Mouse (Mus musculus) neural tube, embryonic 14.5 days (tissue): ENCODE measurements at regions not wholly inside any gene's neighbourhood (a gene's known extent, or its start where the extent isn't known, plus 50 kb on each side); places are given as distances from the start of the nearest gene placed in this dataset.

Experiments used
- ATAC-seq: fragments of 200-750 bp; cut with Nextera tagmentation; 2 replicates; pipeline ENCODE4 v1.8.0; 2017; ENCODE audit warnings: low read depth, mild to moderate bottlenecking, moderate TSS enrichment, moderate library complexity
- H3K27ac ChIP-seq: fragments of 300-500 bp; sonication (generic); 2 replicates; pipeline ENCODE4 v1.5.1; 2014; ENCODE audit warnings: low read depth, mild to moderate bottlenecking, control low read depth, low read length, moderate library complexity, mixed read lengths
- H3K27me3 ChIP-seq: fragments of 300-500 bp; sonication (generic); 2 replicates; pipeline ENCODE4 v1.6.1; 2014; ENCODE audit warnings: low read length; ENCODE audit not compliant: control insufficient read depth, insufficient read depth
- H3K36me3 ChIP-seq: fragments of 300-500 bp; sonication (generic); 2 replicates; pipeline ENCODE4 v1.6.1; 2014; ENCODE audit warnings: low read length, mixed read lengths; ENCODE audit not compliant: control insufficient read depth, insufficient read depth
- H3K4me1 ChIP-seq: fragments of 300-500 bp; sonication (generic); 2 replicates; pipeline ENCODE4 v1.6.1; 2014; ENCODE audit warnings: low read length; ENCODE audit not compliant: control insufficient read depth, insufficient read depth
- H3K4me2 ChIP-seq: fragments of 300-500 bp; sonication (generic); 2 replicates; pipeline ENCODE4 v1.6.1; 2014; ENCODE audit warnings: mild to moderate bottlenecking, low read depth, low read length, control low read depth
- H3K4me3 ChIP-seq: fragments of 300-500 bp; sonication (generic); 2 replicates; pipeline ENCODE4 v1.5.1; 2014; ENCODE audit warnings: low read depth, low read length, control low read depth, mixed read lengths
- H3K9ac ChIP-seq: fragments of 300-500 bp; sonication (generic); replicated peaks from 2 replicates; pipeline ENCODE4 v1.6.1; 2014; ENCODE audit warnings: low read depth, mild to moderate bottlenecking, control low read depth, low read length, mixed read lengths
- H3K9me3 ChIP-seq: fragments of 300-500 bp; sonication (generic); 2 replicates; pipeline ENCODE4 v1.6.1; 2016; ENCODE audit warnings: low read length; ENCODE audit not compliant: control insufficient read depth
- WGBS: fragments of 180-500 bp; shearing (Covaris S2); extraction: QIAGEN DNeasy Blood & Tissue Kit; methylation state at CpG from one replicate; pipeline ENCODE4 v1.1.7; 2014; 5-methylcytosine and 5-hydroxymethylcytosine counted together

GRCm38 (mm10) chr7:136032026-136032425, 315.9 kb upstream of the Mki67 start:
- Histone ChIP-seq H3K4me2 (no peak overlapping the region), H3K4me3 (no peak overlapping the region), H3K27me3 (no peaks in the 10 kb centered on the region), H3K9ac (no peak overlapping the region), H3K9me3 (no peaks in the 10 kb centered on the region), H3K4me1 (no peaks in the 10 kb centered on the region), H3K27ac (no peak overlapping the region), H3K36me3 (no peaks in the 10 kb centered on the region)
- ATAC-seq = no peak
- WGBS = 83% methylated on average over 6 of the region's 6 CpGs

GRCm38 (mm10) chr7:136033536-136033935, 317.4 kb upstream of the Mki67 start:
- H3K36me3 ChIP-seq = no peaks in the 10 kb centered on the region
- H3K4me2 ChIP-seq = no peak overlapping the region
- no peak overlapping the region for H3K27ac ChIP-seq
- H3K9ac ChIP-seq = no peak overlapping the region
- WGBS = 91% methylated on average over 5 of the region's 5 CpGs
- no peak overlapping the region for H3K4me3 ChIP-seq
- no peaks in the 10 kb centered on the region for H3K4me1 ChIP-seq
- no peak for ATAC-seq
- no peaks in the 10 kb centered on the region for H3K9me3 ChIP-seq
- no peaks in the 10 kb centered on the region for H3K27me3 ChIP-seq

GRCm38 (mm10) chr7:136035735-136036134, 319.6 kb upstream of the Mki67 start:
- Histone ChIP-seq H3K27ac (no peak overlapping the region), H3K27me3 (no peaks in the 10 kb centered on the region), H3K9ac (no peak overlapping the region), H3K9me3 (no peaks in the 10 kb centered on the region), H3K4me1 (no peaks in the 10 kb centered on the region), H3K4me3 (no peak overlapping the region), H3K36me3 (no peaks in the 10 kb centered on the region), H3K4me2 (no peak overlapping the region)
- ATAC-seq = no peak
- WGBS = 49% methylated on average over 7 of the region's 7 CpGs

- no peak overlapping the region for H3K27ac ChIP-seq
- no peaks in the 10 kb centered on the region for H3K36me3 ChIP-seq
- H3K4me3 ChIP-seq = no peak overlapping the region
- H3K27me3 ChIP-seq = no peaks in the 10 kb centered on the region
- no peak overlapping the region for H3K9ac ChIP-seq
- H3K4me2 ChIP-seq = no peak overlapping the region
- 51% methylated on average over 5 of the region's 5 CpGs for WGBS
- no peaks in the 10 kb centered on the region for H3K4me1 ChIP-seq
- H3K9me3 ChIP-seq = no peaks in the 10 kb centered on the region
- ATAC-seq = no peak
Measured at GRCm38 (mm10) chr7:136038072-136038471, 321.9 kb upstream of the Mki67 start.

- ATAC-seq = no peak
- H3K9ac ChIP-seq = no peak overlapping the region
- no peaks in the 10 kb centered on the region for H3K36me3 ChIP-seq
- H3K27ac ChIP-seq = no peak overlapping the region
- H3K4me3 ChIP-seq = no peak overlapping the region
- H3K27me3 ChIP-seq = no peaks in the 10 kb centered on the region
- H3K4me2 ChIP-seq = no peak overlapping the region
- H3K9me3 ChIP-seq = no peaks in the 10 kb centered on the region
- 67% methylated on average over 2 of the region's 2 CpGs for WGBS
- H3K4me1 ChIP-seq = no peaks in the 10 kb centered on the region
Measured at GRCm38 (mm10) chr7:136038906-136039305, 322.7 kb upstream of the Mki67 start.

- Histone ChIP-seq H3K4me2 (no peak overlapping the region), H3K4me1 (peaks cover 9% of the 10 kb centered on the region), H3K36me3 (no peaks in the 10 kb centered on the region), H3K9me3 (no peaks in the 10 kb centered on the region), H3K27me3 (no peaks in the 10 kb centered on the region), H3K4me3 (no peak overlapping the region), H3K9ac (no peak overlapping the region), H3K27ac (no peak overlapping the region)
- ATAC-seq = no peak
- WGBS = 60% methylated on average over 4 of the region's 4 CpGs
Measured at GRCm38 (mm10) chr7:136041921-136042320, 325.8 kb upstream of the Mki67 start.

GRCm38 (mm10) chr7:136046645-136047363, 330.6 kb upstream of the Mki67 start:
- H3K27me3 ChIP-seq = no peaks in the 10 kb centered on the region
- no peaks in the 10 kb centered on the region for H3K36me3 ChIP-seq
- H3K9ac ChIP-seq = no peak overlapping the region
- peak overlapping the region; percentile 71 for H3K27ac ChIP-seq
- 15% methylated on average over 14 of the region's 14 CpGs for WGBS
- H3K9me3 ChIP-seq = no peaks in the 10 kb centered on the region
- peak; percentile 94 for ATAC-seq
- 0 out of 2 replicates have a peak overlapping the region, but pooled peaks have one; percentile 14 for H3K4me2 ChIP-seq
- H3K4me1 ChIP-seq = peaks cover 23% of the 10 kb centered on the region
- H3K4me3 ChIP-seq = no peak overlapping the region

GRCm38 (mm10) chr7:136047364-136047945, 331.3 kb upstream of the Mki67 start:
- WGBS = 17% methylated on average over 7 of the region's 7 CpGs
- 0 out of 2 replicates have a peak overlapping the region, but pooled peaks have one; percentile 14 for H3K4me2 ChIP-seq
- peak overlapping the region; percentile 71 for H3K27ac ChIP-seq
- no peaks in the 10 kb centered on the region for H3K36me3 ChIP-seq
- H3K4me1 ChIP-seq = peaks cover 23% of the 10 kb centered on the region
- no peaks in the 10 kb centered on the region for H3K9me3 ChIP-seq
- H3K4me3 ChIP-seq = no peak overlapping the region
- ATAC-seq = peak; percentile 36; the same call in 1 of the 2 replicates
- H3K27me3 ChIP-seq = no peaks in the 10 kb centered on the region
- no peak overlapping the region for H3K9ac ChIP-seq

GRCm38 (mm10) chr7:136048925-136049586, 332.9 kb upstream of the Mki67 start:
- Histone ChIP-seq H3K4me1 (peaks cover 23% of the 10 kb centered on the region), H3K9ac (no peak overlapping the region), H3K4me3 (no peak overlapping the region), H3K27ac (no peak overlapping the region), H3K4me2 (no peak overlapping the region), H3K36me3 (no peaks in the 10 kb centered on the region), H3K27me3 (no peaks in the 10 kb centered on the region), H3K9me3 (no peaks in the 10 kb centered on the region)
- 50% methylated on average over 8 of the region's 8 CpGs for WGBS
- ATAC-seq = no peak
